Mouse (Mus musculus): Measurements from ENCODE around the gene Caln1.

DNA sequence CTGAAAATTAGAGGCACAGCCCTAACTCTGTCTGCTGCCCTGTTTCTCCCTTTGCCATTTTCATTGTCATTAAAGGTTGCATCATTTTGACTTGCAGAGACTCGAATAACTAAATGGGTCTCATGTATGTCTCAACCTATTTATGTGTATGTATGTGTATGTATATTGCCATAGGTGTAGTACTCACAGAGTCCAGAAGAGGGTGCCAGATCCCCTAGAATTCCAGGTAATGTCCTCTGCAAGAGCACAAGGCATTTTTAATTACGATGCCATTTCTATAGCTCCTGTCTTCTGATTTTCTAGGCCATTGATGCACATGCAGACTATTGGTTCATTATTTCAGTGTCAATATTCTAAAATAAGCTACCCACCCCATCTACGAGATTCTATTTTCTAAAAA, 388.3 kb downstream of the Caln1 start:
- peak; percentile 97 for TF ChIP-seq CTCF (conservative IDR thresholded peaks at IDR 0.05; ENCODE audit: low read length)
- TF ChIP-seq POU5F1 (IDR thresholded peaks at IDR 0.05; ENCODE audit: borderline replicate concordance, low read length): no peak
- no peak for TF ChIP-seq NANOG (IDR thresholded peaks at IDR 0.05; ENCODE audit: borderline replicate concordance, low read length)

Data from E14TG2a.4 (cell line).